Mouse (Mus musculus) cerebellum, adult 18-20 months (tissue): ENCODE measurements around the gene Dhx8.

Experiments
- DNase-seq, 2 experiments: peaks; one replicate each; pipeline ENCODE4 v3.0.0; 2021

Dhx8 gene

GRCm38 (mm10) chr11:101806741-101807140, 74.0 kb downstream of the Dhx8 start:
- no peak for DNase-seq

- DNase-seq: no peak
Measured at GRCm38 (mm10) chr11:101807266-101807665, 74.5 kb downstream of the Dhx8 start.

- DNase-seq: no peak
Measured at GRCm38 (mm10) chr11:101809060-101809828, 76.5 kb downstream of the Dhx8 start.

GRCm38 (mm10) chr11:101813259-101813658, 80.5 kb downstream of the Dhx8 start:
- peak; percentile 70 to 86 for DNase-seq

GRCm38 (mm10) chr11:101814375-101815102, 81.8 kb downstream of the Dhx8 start:
- peak; percentile 81 to 91 for DNase-seq

- DNase-seq: no peak
Measured at GRCm38 (mm10) chr11:101815103-101816085, 82.7 kb downstream of the Dhx8 start.
